Mouse (Mus musculus): ENCODE data around the gene Chst11. TPM values are rescaled to one million over a fixed set of nuclear protein-coding genes. Genes with fewer than 3 reads are reported as not detected.

The Chst11 gene
- total RNA-seq (2023) = 11.0 to 16.5 TPM (median 13.5 TPM) in 4 replicates

DNA sequence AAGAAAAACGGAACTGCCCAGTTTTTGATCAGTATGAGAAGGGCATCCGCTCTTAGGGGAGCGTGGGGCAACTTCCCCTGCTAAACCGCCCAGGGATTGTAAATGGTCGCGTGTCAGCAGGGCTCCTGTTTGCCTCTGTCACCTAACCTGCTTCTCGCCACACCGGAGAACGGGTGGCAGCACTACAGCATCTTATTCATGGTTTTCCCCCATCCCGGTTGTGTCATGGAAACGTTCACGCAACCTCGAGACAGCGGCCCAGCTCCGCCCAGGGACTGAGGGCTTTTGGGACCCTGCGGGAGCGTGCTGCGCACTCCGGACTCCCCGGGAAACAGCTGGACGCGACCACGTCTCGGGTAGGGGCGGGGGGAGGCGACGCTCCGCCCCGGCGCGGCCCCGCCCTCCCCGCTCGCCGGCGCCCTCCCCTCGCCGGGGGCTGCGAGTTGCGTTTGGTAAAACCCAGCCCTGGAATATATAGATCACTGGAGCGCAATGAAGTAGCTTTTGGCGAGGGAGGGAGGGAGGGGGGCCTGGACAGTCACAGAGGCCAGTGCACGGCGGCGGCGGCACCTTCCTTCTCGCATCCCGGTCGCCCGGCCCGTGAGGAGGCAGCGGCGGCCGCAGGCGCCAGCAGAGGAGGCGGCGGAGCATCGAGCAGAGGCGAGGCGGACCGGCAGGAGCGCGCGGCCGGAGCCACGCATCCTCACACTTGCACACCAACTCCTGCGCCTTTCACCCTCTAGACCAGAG is at the start of gene Chst11:
Chst11 (plus strand) TSS at position 549 of the 750 bp plus-strand sequence.

Other genes with a start within 250 kb of the Chst11 start
- 27.0 to 47.0 TPM (median 33.0 TPM) in 4 replicates for gene Nfyb, start 221.4 kb upstream of the Chst11 start, total RNA-seq (2023)
- gene Txnrd1, start 151.5 kb upstream of the Chst11 start, total RNA-seq (2023) = 35.2 to 43.1 TPM (median 37.4 TPM) in 4 replicates
- 4.9 to 5.9 TPM (median 5.5 TPM) in 4 replicates for gene Eid3, start 118.9 kb upstream of the Chst11 start, total RNA-seq (2023)

All from B cell, adult 62 days (primary cell).